Mouse (Mus musculus): Measurements from ENCODE around the gene Clca3a2.
"Not testable (repeated sequence)": the region's sequence is repeated elsewhere in the genome, so short reads cannot be mapped to it uniquely, and the experiment has no call there.

DNA sequence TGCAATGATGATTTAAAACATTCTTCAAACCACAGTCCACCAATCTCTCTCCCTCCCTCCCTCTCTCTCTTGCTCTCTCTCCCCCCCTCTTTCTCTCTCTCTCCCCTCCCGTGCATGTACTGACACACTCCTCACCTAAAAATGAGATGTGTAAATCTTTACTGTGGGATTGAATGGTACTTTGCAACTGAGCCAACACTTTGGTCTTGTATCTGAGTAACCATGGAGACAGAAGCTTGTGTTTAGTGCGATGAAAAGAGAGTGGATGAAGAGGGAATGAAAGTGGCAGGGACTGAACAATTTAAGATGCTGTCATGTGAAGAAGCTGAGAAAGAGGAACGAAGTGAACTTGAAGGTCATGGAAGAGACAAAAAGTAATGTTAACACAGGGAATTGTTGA, 71.6 kb downstream of the Clca3a2 start:
- TF ChIP-seq POLR2A (IDR thresholded peaks at IDR 0.05; ENCODE audit: low read depth, low read length); CTCF (IDR thresholded peaks at IDR 0.05; ENCODE audit: extremely low read depth, insufficient read depth, insufficient read length, insufficient replicate concordance): not testable (repeated sequence)
